Mouse (Mus musculus): Measurements from ENCODE around the gene Mtrex.

Gene Mtrex

DNA sequence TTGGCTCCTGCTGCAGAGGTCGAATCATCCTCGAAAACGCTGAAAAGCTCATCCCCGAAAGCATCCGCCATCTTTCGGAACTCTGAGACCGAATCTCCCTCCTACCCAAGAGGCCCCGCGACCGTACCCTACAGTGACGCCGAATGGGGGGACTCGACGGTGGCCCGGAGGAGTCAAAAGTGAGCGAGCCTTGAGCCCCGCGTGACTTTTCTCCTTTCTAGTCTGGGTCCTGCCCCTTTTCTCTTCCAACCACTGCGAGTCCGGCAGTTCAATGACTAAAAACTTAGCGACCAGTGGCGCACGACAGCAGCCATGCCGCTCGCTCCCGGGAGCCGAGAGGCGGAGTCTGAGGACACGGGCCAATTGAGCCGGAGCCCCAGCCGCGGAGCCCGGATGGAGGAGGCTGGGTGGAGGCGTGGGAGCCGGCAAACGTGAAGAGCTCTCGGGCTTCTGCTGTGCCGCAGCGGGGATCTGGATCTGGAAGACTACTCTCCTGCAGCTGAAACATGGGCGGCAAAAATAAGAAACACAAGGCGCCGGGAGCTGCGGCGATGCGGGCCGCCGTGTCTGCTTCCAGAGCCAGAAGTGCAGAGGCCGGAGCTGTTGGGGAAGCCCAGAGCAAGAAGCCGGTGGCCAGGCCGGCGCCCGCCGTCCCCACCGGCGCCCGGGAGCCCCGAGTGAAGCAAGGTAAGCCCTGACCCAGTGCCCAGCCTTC lies at the start of gene Mtrex, which contains the start of gene Dhx29:
TSS of gene Mtrex (minus strand) at position 112 of the 715 bp plus-strand sequence.
TSS of gene Dhx29 (plus strand) at position 168 of the 715 bp plus-strand sequence.
- TF ChIP-seq GATA4 (IDR thresholded peaks at IDR 0.05; ENCODE audit: insufficient replicate concordance, low read length), result peak; percentile 6; the same call in 1 of the 2 replicates

GRCm38 (mm10) chr13:112976720-112977119 lies 49.5 kb upstream of the Mtrex start:
- no peak for TF ChIP-seq GATA4 (IDR thresholded peaks at IDR 0.05; ENCODE audit: insufficient replicate concordance, low read length)

DNA sequence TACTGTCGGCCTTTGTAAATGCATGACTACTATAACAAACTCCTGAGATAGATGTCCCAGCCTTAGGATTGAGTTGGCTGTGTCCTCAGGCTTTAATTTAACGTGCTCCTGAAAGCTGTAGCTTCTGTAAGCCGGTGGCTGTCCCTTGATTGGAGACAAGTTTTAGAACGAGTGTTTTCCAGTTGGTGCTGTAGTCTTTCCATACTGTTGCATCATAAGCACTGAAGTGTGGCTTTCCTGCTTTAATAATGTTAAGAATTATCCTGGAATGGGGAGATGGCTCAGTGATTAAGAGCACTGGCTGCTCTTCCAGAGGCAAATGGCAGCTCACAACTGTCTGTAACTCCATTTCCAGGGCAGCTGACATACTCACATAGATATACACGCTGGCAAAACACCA lies 40.1 kb upstream of the Mtrex start:
- TF ChIP-seq GATA4 (IDR thresholded peaks at IDR 0.05; ENCODE audit: insufficient replicate concordance, low read length), result no peak

DNA sequence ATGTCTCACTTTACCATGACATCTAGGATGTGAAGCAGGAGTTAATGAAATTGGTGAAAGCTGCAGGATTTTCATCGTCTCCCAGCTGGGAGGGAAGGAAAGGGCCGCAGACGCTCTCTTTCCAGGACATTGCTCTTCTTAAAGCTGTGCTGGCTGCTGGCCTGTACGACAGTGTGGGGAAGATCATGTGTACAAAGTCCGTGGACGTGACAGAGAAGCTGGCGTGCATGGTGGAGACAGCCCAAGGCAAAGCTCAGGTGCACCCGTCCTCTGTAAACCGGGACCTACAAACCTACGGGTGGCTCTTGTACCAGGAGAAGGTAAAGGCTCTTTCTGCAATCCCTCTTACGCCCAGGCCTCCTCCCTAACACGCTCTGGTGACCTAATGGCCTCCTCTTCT lies 37.2 kb upstream of the Mtrex start:
- no peak for TF ChIP-seq GATA4 (IDR thresholded peaks at IDR 0.05; ENCODE audit: insufficient replicate concordance, low read length)

- TF ChIP-seq GATA4 (IDR thresholded peaks at IDR 0.05; ENCODE audit: insufficient replicate concordance, low read length), result no peak
These were observed 35.9 kb upstream of the Mtrex start for GRCm38 (mm10) chr13:112963081-112963480.

DNA sequence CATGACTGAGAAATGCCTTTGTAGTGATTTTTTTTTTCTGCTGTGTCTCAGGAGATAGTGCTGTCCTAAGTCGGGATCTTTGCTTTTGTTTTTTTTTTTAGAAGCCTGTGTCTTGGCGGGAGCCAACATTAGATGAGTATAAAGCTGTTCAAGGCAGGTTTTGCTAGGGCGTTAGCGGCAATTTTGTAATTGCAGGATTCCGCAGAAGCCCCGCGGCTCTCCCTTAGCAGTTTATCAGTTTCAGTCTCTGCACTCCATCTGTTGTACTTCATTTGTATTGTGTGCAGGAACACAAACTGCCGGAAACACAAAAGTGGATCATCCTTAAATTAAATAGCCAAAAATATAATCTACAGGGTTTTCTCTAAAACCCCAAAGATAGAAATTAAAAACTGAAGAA lies 26.9 kb upstream of the Mtrex start:
- TF ChIP-seq GATA4 (IDR thresholded peaks at IDR 0.05; ENCODE audit: insufficient replicate concordance, low read length), result no peak

DNA sequence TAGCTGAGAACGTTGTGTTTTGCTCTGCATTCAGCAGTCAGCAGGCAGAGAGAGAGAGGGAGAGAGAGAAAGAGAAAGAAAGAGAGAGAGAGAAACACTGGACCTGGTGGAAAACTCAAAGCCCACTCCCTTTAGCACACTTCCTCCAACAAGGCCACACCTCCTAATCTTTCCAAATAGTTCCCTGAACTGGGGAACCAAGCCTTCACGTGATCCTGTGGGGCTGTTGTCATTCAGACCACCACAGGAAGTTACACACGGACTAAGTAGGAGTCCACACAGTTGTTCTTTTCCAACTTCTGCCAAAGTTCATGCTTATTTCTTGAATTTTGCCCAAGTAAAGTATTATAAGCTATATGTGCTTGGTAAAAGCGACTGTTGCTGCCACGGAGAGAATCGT lies 18.7 kb upstream of the Mtrex start:
- TF ChIP-seq GATA4 (IDR thresholded peaks at IDR 0.05; ENCODE audit: insufficient replicate concordance, low read length), result no peak

DNA sequence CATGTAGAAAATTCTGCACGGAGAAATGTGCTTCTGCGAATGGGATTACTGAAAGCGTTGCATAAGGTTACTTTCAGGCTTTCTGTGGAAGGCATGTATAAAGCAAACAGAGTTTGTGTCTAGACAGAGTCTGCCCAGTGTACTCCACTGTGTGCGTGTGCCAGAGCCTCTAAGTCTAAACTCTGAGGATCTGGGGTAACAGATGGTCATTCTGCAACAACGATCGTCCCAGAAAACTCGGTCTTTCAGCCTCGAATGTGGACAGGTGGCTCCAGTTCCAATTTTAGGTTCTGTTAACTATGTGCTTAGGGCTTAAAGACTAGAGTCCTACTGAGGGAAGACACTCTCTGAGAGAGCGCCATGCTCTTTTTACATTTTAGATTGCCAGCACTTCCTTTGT lies 18.1 kb upstream of the Mtrex start:
- no peak for TF ChIP-seq GATA4 (IDR thresholded peaks at IDR 0.05; ENCODE audit: insufficient replicate concordance, low read length)

- no peak for TF ChIP-seq GATA4 (IDR thresholded peaks at IDR 0.05; ENCODE audit: insufficient replicate concordance, low read length)
These were observed 14.7 kb upstream of the Mtrex start for GRCm38 (mm10) chr13:112941879-112942330.

DNA sequence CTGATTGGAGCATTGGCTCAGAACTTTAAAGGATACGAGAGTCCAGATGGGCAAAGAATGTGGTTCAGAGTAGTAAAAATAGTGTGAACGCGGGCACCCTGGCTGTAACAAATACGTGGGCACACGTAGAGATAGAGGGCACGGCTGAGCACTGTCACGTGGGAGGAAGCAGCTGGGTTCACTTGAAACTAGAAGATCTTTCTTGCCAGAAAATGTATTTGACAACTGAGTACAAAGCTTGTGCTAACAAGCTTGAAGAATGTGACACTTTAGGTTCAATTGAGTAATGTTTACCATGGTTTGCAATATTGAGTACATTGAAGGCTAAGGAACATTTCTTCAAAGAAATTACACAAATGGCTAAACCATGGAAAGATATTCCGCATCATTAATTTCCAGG lies 10.9 kb upstream of the Mtrex start:
- TF ChIP-seq GATA4 (IDR thresholded peaks at IDR 0.05; ENCODE audit: insufficient replicate concordance, low read length), result no peak

- no peak for TF ChIP-seq GATA4 (IDR thresholded peaks at IDR 0.05; ENCODE audit: insufficient replicate concordance, low read length)
These were observed 955 bp upstream of the Mtrex start for GRCm38 (mm10) chr13:112928038-112928668.

DNA sequence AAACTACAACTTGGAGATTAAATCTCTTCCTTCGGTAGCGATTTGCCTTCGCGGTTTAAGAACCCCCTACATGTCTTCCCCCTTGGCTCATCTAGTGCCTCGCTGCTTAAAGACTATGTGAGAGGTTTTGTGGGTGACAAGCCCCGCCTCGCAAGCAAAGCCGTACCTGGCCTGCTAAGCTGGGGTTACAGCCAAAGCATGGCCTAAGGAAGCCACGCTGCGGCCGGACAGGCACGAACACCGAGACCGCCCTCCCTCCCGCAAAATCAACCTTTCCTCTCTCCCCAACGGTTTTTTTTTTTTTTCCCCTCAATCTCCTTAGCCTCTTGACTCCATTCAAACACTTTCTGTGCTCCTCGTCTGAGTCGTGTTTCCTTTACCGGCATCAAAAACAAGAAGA lies 402 bp downstream of the Mtrex start:
- TF ChIP-seq GATA4 (IDR thresholded peaks at IDR 0.05; ENCODE audit: insufficient replicate concordance, low read length), result no peak

GRCm38 (mm10) chr13:112925976-112926375 lies 1.2 kb downstream of the Mtrex start:
- no peak for TF ChIP-seq GATA4 (IDR thresholded peaks at IDR 0.05; ENCODE audit: insufficient replicate concordance, low read length)

DNA sequence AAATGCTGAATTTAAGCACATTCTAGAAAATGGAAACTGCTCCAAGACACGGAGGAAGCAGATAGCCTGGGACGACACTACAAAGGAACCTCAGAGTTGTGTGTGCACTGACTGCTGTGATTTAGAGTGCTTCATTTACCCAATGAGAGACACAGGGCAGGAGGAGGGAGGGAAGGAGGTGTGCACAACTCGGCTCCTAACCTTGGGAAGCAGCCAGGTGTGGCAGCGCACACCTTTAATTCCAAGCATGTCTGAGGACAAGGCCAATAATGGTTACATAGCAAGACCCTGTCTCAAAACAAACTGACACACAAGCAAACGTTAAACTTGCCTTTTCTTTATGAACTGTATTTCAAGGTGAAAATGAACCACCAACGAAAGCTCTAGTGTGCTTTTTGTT lies 1.9 kb downstream of the Mtrex start:
- no peak for TF ChIP-seq GATA4 (IDR thresholded peaks at IDR 0.05; ENCODE audit: insufficient replicate concordance, low read length)

GRCm38 (mm10) chr13:112920906-112921305 lies 6.3 kb downstream of the Mtrex start:
- no peak for TF ChIP-seq GATA4 (IDR thresholded peaks at IDR 0.05; ENCODE audit: insufficient replicate concordance, low read length)

DNA sequence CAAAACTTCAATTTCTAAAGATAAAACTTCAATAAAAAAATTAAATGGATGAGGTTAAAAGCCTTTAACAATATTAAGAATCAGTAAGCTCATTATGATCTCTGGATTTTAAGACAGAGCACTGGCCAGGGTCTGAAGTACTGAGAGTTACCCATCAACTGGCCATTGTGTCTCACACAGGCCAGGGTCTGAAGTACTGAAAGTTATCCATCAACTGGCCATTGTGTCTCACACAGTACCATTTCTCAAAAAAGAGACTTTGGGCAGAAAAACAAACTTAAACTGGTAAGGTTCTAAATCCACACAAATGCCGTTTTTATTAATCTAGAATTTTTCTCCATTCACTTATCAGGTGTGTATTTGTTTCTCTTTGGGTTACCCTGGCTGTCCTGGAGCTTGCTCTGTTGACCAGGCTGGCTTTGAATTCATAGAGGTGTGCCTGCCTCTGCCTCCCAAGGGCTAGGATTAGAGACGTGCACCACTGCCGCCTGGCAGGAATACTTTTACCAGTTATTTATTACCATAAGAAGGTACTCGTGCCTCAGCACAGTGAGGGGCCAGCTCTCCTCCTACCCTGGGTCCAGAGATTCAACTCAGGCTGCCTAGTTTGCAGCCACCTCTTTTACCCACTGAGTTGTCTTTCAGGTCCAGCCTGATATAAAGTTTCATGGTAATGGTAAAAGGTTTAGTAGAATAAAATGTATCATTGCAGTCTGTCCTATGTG lies 7.9 kb downstream of the Mtrex start:
- TF ChIP-seq GATA4 (IDR thresholded peaks at IDR 0.05; ENCODE audit: insufficient replicate concordance, low read length), result no peak

Measured in liver, adult (tissue).